Mouse (Mus musculus) cerebellum, adult 11 months (tissue): ENCODE measurements at regions not wholly inside any gene's neighbourhood (a gene's known extent, or its start where the extent isn't known, plus 50 kb on each side); places are given as distances from the start of the nearest gene placed in this dataset.
A peak's percentile ranks its signal among the peaks of the same experiment; 100 is the strongest.
"Not testable (repeated sequence)": the region's sequence is repeated elsewhere in the genome, so short reads cannot be mapped to it uniquely, and the experiment has no call there.

Experiments used
- DNase-seq: peaks from one replicate; pipeline ENCODE4 v3.0.0; 2022

GRCm38 (mm10) chr8:37048912-37049692, 55.7 kb downstream of the AI429214 start:
- no peak for DNase-seq

- no peak for DNase-seq
These were observed 56.7 kb downstream of the AI429214 start for GRCm38 (mm10) chr8:37049969-37050683.

- DNase-seq = no peak
These were observed 57.3 kb downstream of the AI429214 start for GRCm38 (mm10) chr8:37050684-37051028.

- DNase-seq = no peak
These were observed 63.0 kb downstream of the AI429214 start for GRCm38 (mm10) chr8:37056376-37056775.

- DNase-seq = no peak
These were observed 65.0 kb downstream of the AI429214 start for GRCm38 (mm10) chr8:37058390-37058789.

- peak; percentile 17 for DNase-seq
These were observed 68.9 kb downstream of the AI429214 start for GRCm38 (mm10) chr8:37062012-37062944.

- peak; percentile 40 for DNase-seq
These were observed 70.4 kb downstream of the AI429214 start for GRCm38 (mm10) chr8:37063764-37064331.

GRCm38 (mm10) chr8:37072905-37073304, 79.5 kb downstream of the AI429214 start:
- no peak for DNase-seq

GRCm38 (mm10) chr8:37099727-37100126, 106.3 kb downstream of the AI429214 start:
- no peak for DNase-seq

GRCm38 (mm10) chr8:37112386-37112785, 119.0 kb downstream of the AI429214 start:
- not testable (repeated sequence) for DNase-seq

GRCm38 (mm10) chr8:37125834-37126233, 132.4 kb downstream of the AI429214 start:
- DNase-seq = no peak

- no peak for DNase-seq
These were observed 136.3 kb downstream of the AI429214 start for GRCm38 (mm10) chr8:37129670-37130069.

GRCm38 (mm10) chr8:37131988-37132387, 138.6 kb downstream of the AI429214 start:
- no peak for DNase-seq

GRCm38 (mm10) chr8:37134192-37134964, 141.0 kb downstream of the AI429214 start:
- no peak for DNase-seq

- no peak for DNase-seq
These were observed 156.9 kb downstream of the AI429214 start for GRCm38 (mm10) chr8:37150286-37150685.

- no peak for DNase-seq
These were observed 161.0 kb downstream of the AI429214 start for GRCm38 (mm10) chr8:37154361-37154760.

GRCm38 (mm10) chr8:37154946-37155345, 161.5 kb downstream of the AI429214 start:
- no peak for DNase-seq

- peak; percentile 26 for DNase-seq
These were observed 166.1 kb downstream of the AI429214 start for GRCm38 (mm10) chr8:37159481-37159880.

GRCm38 (mm10) chr8:37196859-37197258, 203.5 kb downstream of the AI429214 start:
- DNase-seq = no peak

- DNase-seq = no peak
These were observed 222.5 kb downstream of the AI429214 start for GRCm38 (mm10) chr8:37215894-37216293.

- no peak for DNase-seq
These were observed 233.7 kb downstream of the AI429214 start for GRCm38 (mm10) chr8:37227091-37227490.

- no peak for DNase-seq
These were observed 243.9 kb downstream of the AI429214 start for GRCm38 (mm10) chr8:37237306-37237705.
